Mouse (Mus musculus): ENCODE measurements around the gene Prss38. TPM values are rescaled to one million over a fixed set of nuclear protein-coding genes. Genes with fewer than 3 reads are reported as not detected.

Gene Prss38
- not detected in 2 replicates for polyA plus RNA-seq (2012)

DNA sequence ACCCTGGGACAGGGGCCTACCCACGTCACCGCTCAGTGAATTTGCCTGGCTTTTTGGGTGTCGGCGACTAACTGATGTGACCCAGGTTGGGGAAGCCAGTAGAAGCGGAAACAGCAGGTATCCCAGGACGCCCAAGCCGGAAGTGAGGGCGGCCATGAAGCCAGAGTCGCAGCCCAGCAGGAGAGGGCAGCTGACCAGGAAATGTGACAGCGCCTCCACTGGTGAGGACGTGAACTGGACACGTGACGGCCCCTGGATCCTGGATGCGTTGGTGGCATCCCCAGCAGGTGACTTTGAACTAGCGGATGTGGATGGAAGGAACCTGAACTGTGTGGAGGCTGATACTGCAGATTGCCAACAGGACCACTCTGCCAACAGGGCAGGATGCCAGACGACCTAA is at the start of gene Prss38:
Gene Prss38 (minus strand): TSS at position 183 of the 400 bp plus-strand sequence.

Other genes starting within 250 kb of the Prss38 start
- gene Obscn, start 239.3 kb downstream of the Prss38 start, polyA plus RNA-seq (2012), result 0.23 and 0.43 TPM in 2 replicates
- 11.0 and 12.0 TPM in 2 replicates for gene Iba57, start 211.9 kb downstream of the Prss38 start, polyA plus RNA-seq (2012)
- gene Gjc2, start 192.4 kb downstream of the Prss38 start, polyA plus RNA-seq (2012), result 0.06 TPM in 1 of 2 replicates, not detected in the other
- 99.1 and 101 TPM in 2 replicates for gene Guk1, start 183.4 kb downstream of the Prss38 start, polyA plus RNA-seq (2012)
- 36.9 and 39.6 TPM in 2 replicates for gene Mrpl55, start 173.2 kb downstream of the Prss38 start, polyA plus RNA-seq (2012)
- gene 2310033P09Rik, start 167.3 kb downstream of the Prss38 start, polyA plus RNA-seq (2012), result 38.4 and 54.5 TPM in 2 replicates
- gene Arf1, start 147.4 kb downstream of the Prss38 start, polyA plus RNA-seq (2012), result 150 and 169 TPM in 2 replicates
- not detected in 2 replicates for gene Wnt3a, start 84.9 kb downstream of the Prss38 start, polyA plus RNA-seq (2012)
- gene Wnt9a, start 68.7 kb downstream of the Prss38 start, polyA plus RNA-seq (2012), result 0.05 and 0.13 TPM in 2 replicates
- gene Jmjd4, start 74.4 kb upstream of the Prss38 start, polyA plus RNA-seq (2012), result 3.8 and 4.7 TPM in 2 replicates
- 4.4 and 5.1 TPM in 2 replicates for gene Snap47, start 75.5 kb upstream of the Prss38 start, polyA plus RNA-seq (2012)
- 0.01 and 0.06 TPM in 2 replicates for gene Zfp867, start 96.8 kb upstream of the Prss38 start, polyA plus RNA-seq (2012)
- 71.6 and 85.9 TPM in 2 replicates for gene Zkscan17, start 151.1 kb upstream of the Prss38 start, polyA plus RNA-seq (2012)
- gene Nlrp3, start 165.9 kb upstream of the Prss38 start, polyA plus RNA-seq (2012), result 6.3 and 9.5 TPM in 2 replicates
- gene Olfr222, start 200.6 kb upstream of the Prss38 start, polyA plus RNA-seq (2012), result not detected in 2 replicates
- gene Olfr223, start 217.6 kb upstream of the Prss38 start, polyA plus RNA-seq (2012), result not detected in 2 replicates

All from megakaryocyte-erythroid progenitor cell, adult 5 weeks (primary cell).